Mouse (Mus musculus) skeletal muscle tissue, adult 2 months (tissue): ENCODE results near the gene Trak1.

Experiments
- DNase-seq: peaks from one replicate; pipeline ENCODE4 v3.0.0-alpha.2; 2012; ENCODE audit warnings: low read depth, low spot score

Trak1 gene

DNA sequence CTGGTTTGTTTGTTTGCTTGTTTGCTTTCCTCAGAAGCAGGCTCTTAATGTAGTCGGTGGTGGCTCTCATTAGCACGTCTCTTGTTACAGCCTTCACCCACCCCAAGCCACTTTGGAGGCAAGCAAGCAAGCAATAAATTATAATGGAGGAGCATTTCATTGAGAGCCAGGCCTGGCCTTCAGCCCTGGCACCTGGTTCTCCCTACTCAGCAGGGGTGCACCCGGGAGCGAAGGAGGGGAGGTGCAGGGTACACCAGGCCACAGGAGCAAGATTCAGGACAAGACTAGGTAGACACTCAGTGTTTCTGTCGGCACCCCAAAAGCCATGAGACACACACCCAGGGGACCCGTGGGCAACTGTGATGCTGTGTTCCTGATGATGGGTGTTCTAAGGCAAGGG is 72.3 kb downstream of the Trak1 start:
- no peak for DNase-seq

DNA sequence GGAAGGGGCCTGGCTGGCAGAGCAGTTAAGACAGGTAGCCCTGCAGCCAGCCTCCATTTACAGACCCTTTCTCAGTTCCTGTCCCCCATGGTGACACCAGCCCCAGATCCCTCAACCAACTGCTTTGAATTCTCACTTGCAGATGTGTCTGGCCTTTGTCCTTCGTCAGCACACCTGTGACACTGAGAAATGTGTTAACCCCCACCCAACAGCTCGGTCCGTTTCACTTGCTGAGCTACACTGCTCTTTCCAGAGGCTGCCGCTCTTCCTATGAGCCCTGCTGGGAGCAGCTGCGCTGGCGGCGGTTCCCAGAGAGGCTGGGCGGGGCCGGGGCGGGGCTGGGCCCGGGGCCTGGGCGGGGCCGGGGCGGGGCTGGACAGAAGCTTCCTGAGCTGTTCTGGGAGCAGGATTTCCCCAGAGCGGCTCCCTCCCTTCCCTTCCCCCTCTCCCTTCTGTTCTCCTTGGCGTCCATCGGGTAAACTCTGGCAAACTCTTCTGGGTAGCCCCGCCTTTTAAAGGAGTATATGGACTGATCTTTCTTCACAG is 74.1 kb downstream of the Trak1 start:
- DNase-seq = peak; percentile 90

DNA sequence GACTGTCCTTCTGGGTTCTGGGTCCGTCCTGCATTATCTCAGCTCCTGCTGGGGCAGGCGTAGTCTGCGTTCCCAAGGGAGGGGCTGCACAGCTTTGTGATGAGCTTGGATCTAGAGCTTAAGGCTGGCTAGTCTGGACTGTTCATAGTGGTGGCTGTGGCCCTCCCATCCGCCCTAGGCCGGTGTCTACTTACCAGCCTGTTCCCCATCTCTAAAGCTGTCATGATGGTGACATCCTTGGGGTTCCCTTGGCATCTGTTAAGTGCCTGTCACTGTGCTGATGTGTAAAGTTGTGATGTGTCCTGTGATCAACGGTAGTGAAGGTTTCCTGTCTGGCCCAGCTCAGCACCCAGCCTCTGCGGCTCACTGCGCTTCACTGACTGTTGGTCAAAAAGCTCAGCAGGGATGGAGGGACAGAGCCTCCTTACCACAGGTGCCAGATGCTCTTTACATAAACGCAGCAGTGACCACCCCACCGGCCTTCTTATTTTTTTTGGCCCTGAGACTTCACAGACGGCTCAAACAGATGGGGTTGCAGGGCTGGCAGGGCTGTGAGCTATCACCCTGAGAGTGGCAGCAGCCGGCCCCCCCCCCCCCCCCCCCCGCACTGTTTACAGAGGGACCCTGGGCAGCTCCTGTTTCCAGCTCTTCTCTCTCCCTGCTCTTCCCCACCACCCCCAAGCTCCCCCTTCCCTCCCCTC is 74.8 kb downstream of the Trak1 start:
- DNase-seq = no peak

DNA sequence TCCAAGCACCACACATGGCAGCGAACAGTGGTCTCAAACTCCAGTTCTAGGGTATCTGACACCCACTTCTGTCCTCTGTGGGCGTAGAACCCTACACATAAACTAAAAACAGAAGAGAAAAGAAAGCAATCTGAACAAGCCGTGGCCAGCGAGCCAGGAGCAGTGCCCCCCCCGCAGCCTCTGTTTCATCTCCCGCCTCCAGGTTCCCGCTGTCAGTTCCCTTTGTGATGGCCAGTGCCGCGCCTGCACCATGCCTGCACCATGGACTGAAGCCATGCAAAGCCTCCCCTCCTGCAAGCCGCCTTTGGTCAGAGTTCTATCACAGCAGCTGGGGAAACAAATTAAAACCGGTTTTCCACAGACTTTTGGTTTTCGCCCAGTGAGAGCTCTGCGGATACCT is 75.8 kb downstream of the Trak1 start:
- no peak for DNase-seq

DNA sequence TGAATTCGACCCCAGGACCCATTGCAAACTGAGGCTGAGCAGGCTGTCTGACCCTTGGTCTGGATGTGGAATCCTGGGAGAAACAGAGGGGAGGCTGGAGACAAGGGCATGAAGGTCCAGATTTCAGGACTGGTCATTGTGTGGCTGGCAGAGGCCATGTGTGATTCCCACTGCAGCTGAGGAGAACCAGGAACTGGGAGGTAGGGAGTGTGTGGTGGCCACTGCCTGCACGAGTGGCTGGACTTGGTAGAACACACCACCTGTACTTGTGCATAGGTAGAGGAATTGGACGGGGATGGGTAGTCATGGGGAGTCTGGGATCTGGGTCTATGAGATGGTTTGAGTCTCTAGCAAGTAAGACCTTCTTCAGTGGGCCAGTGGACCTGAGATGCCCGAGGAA is 76.2 kb downstream of the Trak1 start:
- DNase-seq = no peak

DNA sequence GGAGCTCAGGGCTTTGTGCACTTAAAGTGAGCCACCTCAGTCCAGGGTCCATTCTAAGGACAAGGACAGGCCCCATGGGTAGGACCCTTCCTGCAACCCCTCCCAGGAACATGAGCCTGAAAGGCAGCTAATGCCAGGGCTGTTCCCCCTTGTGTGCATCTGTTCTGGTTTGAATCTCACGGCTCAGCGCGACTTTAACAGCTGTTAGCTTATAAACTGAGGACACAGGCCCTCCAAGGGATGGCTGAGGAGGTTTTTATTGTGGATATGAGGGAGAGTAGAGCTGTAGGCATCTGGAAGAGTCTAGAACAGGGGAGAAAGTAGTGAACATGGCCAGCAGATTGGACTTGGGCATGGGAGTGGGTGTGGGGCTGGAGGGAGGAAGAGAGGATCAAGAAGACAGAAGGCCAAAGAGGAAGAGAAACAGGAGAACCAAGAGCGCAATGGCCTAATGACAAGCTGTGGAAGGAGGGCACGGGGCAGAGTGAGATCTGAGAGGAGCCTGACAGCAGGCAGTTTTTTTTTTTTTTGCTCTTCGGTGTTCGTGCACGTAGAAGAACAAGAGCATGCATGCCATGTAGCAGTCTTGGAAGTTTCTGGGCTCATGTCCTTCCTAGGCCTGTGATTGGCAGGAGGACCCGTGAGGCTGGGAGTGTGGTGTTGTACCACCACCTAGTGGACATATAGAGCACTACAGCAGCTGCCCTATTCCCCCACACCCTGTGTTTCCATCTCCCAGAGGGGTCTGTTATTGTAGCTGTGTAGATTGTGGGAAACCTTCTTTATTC is 77.0 kb downstream of the Trak1 start:
- peak; percentile 78 for DNase-seq

DNA sequence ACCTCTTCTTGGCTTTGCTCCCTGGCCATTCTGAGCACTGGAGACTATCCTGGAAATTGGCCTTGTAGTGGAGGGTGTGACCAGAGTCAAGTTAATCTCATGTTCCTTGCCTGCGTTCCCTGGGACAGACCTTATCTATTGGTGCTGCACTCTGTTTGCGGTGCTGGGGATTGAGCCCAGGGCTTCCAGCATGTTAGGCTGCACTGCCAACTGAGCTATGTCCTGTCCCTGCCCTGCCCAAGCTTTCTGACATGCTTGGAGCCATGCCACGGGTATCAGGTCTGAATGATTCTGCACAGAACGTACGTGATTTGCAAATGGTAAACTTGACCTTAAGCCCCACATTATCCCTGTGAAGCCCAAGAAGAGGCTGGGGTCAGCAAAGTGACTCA is 77.6 kb downstream of the Trak1 start:
- DNase-seq = no peak

DNA sequence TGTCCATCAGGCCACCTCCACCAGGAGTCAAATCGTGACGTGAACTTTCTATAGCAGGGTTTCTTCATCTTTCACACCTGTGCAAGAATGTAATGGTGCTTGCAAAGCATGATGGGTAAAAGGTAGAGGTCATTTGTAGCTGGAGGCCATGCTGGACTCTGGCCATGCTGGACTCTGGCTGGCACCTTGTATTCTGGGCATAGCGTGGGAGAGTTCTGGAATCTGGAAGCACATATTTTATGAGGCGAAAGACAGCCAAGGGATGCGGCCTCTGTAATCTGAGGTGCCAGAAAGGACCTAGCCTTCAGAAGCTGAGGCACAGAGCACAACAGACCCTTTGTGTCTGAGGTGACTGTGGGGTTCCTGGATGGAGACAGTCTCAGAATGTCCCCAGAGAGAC is 78.8 kb downstream of the Trak1 start:
- no peak for DNase-seq

DNA sequence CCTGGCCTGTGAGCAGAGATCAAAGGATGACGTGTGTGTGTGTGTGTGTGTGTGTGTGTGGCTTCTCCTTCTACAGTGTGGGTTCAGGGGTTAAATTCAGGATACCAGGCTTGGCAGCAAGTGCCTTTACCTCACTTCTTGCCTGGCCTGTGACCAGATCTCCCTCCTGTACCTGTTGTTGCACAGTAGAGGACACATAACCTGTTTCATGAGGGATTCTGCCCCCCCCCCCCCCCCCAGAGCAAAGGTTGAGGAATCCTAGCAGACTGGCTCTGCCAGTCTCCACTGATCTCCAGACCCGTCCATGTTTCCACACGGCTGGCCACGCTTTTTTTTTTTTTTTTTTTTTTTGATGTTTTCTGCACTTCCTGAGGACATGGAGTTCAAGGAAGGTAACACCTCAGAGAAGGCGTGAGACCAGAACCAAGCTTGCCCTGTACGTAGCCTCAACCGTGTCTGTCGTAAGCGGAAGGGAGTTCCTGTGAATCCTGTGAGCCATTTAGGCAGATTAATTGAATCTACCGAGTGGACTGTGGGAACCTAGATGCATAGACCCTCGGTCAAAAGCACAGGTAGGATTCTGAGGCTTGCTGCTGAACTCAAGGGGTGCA is 83.1 kb downstream of the Trak1 start:
- DNase-seq = no peak

DNA sequence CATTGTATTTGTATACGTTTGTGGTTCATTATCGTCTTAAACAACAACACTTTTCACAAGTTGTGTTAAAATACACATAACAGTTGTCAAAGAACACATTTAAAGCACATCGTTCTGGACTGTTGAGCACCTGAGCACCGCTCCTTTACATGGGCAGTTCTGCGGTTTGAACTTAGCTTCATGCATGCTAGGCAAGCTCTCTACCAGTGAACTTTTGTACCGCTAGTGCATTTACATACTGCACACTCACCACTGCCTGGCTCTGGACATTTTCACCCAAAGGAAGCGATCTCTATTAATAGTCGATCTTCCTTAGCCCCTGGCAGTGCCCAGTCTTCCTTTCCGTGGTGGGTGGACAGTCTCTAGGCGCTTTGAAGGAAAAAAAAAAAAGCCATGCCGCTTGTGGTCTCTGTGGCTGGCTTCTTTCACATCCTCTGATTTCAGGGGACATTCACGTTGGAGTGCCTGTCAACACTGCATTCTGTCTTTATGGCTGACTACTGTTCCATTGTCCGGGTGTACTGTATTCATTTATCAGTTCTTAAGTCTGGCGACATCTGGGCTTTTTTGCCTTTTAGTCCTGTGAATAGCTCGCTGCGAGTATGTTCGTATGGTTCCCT is 84.5 kb downstream of the Trak1 start:
- no peak for DNase-seq

DNA sequence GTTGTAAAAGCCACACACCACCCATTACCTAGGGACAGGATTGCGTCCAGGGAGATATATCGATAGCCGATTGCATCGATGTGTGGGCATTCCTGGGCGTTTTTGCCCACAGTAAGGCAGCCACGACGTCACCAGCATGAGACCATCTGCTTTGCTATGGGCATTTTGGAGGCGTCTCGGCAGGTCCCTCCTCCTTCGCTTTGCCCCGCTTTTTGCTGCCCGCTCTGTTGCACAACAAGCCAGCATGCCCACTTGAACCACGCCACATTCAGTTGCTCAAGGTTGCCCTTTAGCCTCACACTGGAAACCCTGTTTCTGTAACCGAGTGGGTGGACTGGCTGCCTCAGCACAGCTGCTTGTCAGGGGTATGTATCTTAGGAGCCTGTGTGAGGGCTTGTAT is 85.3 kb downstream of the Trak1 start:
- no peak for DNase-seq

DNA sequence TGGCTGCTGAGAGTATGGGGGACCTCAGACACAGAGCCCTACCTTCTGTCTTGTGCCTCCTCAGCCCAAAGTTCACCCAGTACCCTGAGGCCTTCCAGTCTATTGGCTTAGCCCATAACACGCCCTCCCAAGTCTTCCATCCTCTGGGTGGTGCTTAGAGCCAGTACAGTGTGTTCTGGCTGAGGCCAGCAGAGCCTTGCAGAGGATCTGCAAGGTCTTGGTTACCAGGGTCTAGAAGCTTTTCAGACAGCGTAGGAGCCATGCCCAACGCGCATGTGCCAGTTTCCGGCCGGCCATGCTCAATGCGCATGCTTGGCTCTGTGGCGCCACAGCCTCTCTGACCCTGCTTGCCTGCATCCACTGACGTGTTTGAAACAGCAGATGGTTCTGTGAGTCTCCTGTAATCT is 85.9 kb downstream of the Trak1 start:
- DNase-seq = no peak

DNA sequence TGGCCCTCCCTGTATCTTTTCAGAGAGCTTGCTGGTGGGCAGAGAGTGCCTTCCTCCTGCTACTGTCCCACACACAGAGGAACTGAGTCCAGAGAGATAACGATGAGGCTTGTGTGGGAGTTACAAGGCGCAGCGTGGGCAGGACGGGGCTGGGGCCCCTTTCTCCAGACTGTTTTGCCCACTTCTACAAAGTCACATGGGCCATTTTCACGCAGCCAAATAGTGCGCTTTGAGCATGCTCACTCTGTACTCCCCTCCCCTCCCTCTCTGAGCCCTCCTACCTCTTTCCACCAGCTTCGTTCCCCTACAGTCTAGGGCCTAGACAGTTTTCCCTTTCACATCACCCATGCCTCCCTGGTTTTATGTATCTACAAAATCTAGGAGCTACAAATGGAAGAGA is 87.3 kb downstream of the Trak1 start:
- DNase-seq = no peak

DNA sequence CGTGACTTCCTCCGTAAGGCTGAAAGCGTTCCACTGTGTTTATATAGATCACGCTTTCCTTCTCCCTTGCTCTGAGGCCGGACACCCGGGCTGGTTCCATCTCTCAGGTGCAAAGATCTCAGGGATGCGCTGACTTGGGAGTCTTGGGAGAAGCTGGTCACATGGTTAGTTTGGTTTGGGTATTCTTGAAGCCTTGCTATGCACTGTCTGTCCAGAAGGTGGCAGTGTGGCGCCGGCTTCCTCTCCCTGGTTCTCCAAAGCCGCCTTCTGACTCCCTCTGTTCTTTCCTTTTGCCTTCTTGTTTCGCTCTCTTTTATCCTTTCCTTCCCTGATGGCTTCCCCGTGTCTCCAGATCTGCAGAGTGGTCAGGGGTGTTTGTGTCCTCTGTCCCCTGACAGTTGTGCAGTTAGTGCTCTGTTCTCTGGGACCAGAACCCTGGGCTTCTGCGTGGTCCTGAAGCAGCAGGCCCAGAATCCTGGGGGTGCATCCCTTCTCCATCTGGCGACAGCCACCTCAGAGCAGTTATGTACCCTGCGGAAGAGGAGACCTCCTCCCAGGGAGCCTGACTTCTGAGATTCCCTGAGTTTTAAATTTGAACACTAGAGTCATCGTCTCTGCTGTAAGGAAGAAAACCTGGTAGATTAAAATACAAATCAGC is 87.9 kb downstream of the Trak1 start:
- DNase-seq = peak; percentile 70

DNA sequence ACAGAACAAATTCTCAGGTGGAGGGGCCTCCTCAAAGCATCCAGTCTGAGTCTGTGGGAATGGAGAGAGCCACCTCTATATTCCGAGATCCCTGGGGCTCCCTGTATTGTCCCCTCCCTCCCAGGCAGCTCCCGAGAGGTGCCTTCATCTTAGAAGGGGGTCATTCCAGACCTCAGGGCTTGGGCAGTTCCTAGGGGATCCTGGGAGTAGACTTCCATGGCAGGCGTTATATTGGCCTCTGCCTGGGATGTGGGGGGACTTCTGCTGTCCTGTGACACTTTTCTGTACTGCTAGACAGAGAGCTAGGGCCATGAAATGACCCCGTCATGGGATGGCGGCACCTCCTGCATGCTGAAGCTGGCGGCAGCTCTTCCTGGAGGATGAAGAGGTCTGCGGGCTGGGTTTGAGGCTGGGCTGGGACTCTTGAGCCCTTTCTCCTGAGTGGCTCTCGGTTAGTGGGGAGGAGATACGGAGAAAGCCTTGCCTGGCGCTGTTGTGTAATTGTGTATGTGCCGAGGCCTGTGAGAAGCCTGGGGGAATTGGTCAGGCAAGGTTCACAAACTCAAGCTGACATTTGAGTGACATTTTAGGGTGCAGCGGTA is 88.5 kb downstream of the Trak1 start:
- no peak for DNase-seq

DNA sequence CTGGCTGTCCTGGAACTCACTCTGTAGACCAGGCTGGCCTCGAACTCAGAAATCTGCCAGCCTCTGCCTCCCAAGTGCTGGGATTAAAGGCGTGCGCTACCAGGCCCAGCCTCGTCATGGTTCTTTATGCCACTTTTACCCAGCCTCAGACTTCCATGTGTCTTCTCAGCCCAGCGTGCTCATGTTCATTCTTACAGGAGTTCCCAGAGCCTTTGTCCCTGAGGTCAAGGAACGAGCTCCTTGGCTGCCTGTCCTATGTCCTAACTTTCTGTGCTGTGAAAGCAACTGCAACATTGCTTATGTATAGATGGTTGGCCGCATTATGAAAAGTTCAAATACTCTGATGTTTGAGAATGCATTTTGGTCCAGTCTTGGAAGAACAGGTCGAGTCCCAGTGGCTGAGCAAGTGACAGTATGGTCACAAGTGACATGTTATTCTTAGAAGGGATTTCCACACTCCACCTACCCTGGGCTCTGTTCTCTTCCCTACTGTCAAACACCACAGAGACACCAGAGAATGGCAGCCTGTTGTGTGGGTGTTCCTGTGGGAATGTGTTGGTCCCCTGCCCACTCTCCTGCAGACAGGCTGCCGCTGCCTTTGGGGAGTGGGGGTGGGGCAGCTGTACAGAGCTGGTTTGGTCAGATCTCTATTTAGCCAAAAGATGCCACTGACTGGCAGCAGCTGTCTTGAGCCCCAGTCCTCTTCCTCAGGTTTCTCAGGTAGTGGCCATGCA is 90.4 kb downstream of the Trak1 start:
- no peak for DNase-seq

DNA sequence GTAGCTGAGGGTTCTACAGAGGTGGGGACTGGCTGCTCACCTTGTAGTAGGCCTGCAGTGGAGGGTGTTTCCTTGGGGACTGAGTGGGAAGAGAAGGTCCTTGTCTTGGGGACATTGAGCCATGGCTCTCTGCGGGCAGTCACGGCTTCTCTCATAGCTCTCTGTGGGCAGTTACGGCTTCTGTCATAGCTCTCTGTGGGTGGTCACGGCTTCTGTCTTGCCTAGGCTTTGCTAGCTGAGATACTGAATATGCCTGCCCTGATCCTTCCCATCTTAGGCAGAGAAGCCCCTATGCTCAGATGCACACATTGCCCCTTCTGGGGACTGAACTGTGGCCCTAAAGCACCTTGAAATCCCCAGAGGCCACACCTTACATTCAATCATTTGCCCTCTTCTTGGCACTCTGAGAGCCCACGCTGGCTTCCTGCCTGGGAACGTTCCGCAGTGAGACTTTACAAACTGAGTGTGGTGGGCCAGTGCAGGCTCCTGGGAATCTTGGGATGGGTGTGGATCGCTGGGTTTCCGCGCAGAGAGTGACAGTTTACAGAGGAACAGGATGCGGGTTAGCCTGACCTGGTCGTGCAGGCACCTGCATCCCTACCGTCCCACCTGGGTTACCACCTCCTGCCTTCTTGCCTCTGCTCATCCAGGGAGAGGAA is 91.1 kb downstream of the Trak1 start:
- no peak for DNase-seq

DNA sequence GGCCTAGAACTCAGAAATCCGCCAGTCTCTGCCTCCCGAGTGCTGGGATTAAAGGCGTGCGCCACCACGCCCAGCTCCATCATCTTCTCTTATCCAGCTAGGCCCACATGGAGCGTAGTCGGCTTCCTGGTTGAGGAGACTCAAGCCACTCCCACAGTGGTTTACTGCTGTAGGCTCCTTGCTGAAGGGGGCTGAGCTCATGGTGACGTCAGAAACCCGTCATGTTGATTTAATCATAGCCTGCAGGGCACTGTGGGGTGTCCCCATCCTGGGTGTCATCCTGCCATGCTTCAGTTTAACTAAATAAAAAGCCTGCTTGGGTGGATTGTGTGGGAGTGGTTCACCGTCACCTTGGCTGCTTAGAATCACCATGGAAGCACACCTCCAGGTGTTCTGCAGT is 92.0 kb downstream of the Trak1 start:
- no peak for DNase-seq

DNA sequence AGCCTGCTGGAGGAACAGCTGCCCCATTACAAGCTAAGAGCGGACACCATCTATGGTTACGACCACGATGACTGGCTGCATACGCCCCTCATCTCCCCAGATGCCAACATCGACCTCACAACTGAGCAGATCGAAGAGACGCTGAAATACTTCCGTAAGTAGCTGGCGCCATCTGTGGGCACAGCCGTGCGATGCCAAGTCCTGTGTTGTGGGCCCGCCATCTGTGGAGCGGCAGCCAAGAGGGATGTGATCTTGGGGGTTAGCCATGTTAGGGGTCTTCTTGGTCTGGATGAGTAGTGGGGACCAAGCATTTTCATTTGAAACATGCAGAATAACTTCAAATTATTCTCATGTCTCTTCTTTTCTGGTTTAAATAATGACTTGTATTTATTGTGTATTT is 94.6 kb downstream of the Trak1 start:
- no peak for DNase-seq

DNA sequence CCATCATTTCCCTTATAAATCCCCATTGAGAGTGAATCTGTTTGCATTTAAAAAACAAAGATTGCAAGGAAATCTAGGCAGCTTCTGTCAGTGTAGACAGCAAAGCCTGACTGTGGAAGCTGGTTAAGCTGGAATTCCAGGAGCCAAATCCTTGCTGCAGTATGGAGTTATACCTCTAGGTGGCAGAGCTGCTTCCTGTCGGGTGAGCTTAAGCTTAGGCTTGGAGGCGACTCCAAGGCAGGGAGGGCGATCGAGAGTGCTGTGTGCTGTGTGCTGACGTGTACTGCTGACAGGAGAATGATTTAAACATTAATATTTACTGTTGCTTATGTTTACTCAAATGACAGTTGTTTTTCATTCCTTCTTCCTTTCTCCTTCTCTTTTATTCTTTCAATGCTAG is 95.1 kb downstream of the Trak1 start:
- DNase-seq = no peak
